Comparison of ENCODE assay signal across 8 mouse cellular contexts in genomic region chr19:5653969-5654719, GRCm38 (mm10). TPM values are rescaled to one million over a fixed set of nuclear protein-coding genes. Genes with fewer than 3 reads are reported as not detected.
A peak's percentile ranks its signal among the peaks of the same experiment; 100 is the strongest.
DNase-seq lines count a peak whose midpoint lies in the region; ATAC-seq and TF ChIP-seq lines count a peak whose summit lies in the region.

No protein-coding gene starts in this region.

- peak overlapping the region; percentile 75 for H3K4me2 ChIP-seq in forebrain, embryonic 15.5 days (replicated peaks)

- no peaks in the 10 kb centered on the region for H3K9me3 ChIP-seq in forebrain, embryonic 15.5 days

- no peak overlapping the region for H3K27ac ChIP-seq in forebrain, embryonic 15.5 days (replicated peaks)
- H3K27ac ChIP-seq in small intestine, adult 2 months (ENCODE audit: insufficient read depth, low read depth, low read length) = no peak overlapping the region

- no peak for TF ChIP-seq POLR2A in small intestine, adult 2 months (IDR thresholded peaks at IDR 0.05; ENCODE audit: low read depth, low read length)

- H3K36me3 ChIP-seq in forebrain, embryonic 15.5 days = no peaks in the 10 kb centered on the region
- H3K36me3 ChIP-seq in small intestine, adult 2 months (ENCODE audit: control insufficient read depth, insufficient read depth, low read length) = peaks cover 2% of the 10 kb centered on the region; the same call in 1 of the 2 replicates

- peak; percentile 63 to 81 for DNase-seq in adrenal gland, adult (ENCODE audit: inconsistent age in 2 of 2, low spot score in 1 of 2)
- no peak for DNase-seq in adrenal gland, adult 8-10 months
- DNase-seq in ES-CJ7 (ENCODE audit: low read depth, low spot score) (peak; percentile 85), liver (peak; percentile 63)
- no peak for DNase-seq in ovary, postnatal 10 days (ENCODE audit: low spot score)
- no peak for DNase-seq in natural killer cell, adult 2 months (ENCODE audit: low spot score in 2 of 2)

- peak; percentile 60 for ATAC-seq in forebrain, embryonic 15.5 days (replicated peaks)

- 4% methylated on average over 62 of the region's 62 CpGs for WGBS in forebrain, embryonic 15.5 days
- whole genome bisulfite sequencing in small intestine, adult 2 months = 29% methylated on average over 62 of the region's 62 CpGs

- peak overlapping the region; percentile 43 for H3K9ac ChIP-seq in forebrain, embryonic 15.5 days (replicated peaks)

- peaks cover 17% of the 10 kb centered on the region for H3K4me1 ChIP-seq in forebrain, embryonic 15.5 days
- peaks cover 11% of the 10 kb centered on the region for H3K4me1 ChIP-seq in small intestine, adult 2 months (ENCODE audit: control insufficient read depth, insufficient read depth, insufficient read length, low read length)

- TF ChIP-seq CTCF in small intestine, adult 2 months (IDR thresholded peaks at IDR 0.05; ENCODE audit: extremely low read depth, insufficient read length, insufficient replicate concordance, low read depth, low read length) = no peak

- H3K27me3 ChIP-seq in forebrain, embryonic 15.5 days = peaks cover 29% of the 10 kb centered on the region
- no peaks in the 10 kb centered on the region for H3K27me3 ChIP-seq in small intestine, adult 2 months (ENCODE audit: control insufficient read depth, insufficient read depth, low read length)

- H3K4me3 ChIP-seq in forebrain, embryonic 15.5 days = peak overlapping the region; percentile 42
- peak overlapping the region; percentile 56 for H3K4me3 ChIP-seq in small intestine, adult 2 months (ENCODE audit: low read depth, low read length)

RNA-seq across cellular contexts. Expression of gene Sipa1, which starts 9.4 kb away (rescaled TPM):
- 10 to 100 TPM; 40.3 to 76.9 (median 57.8) TPM for total RNA-seq in adrenal gland, adult 8-10 months (2022)
- polyA plus RNA-seq in forebrain, embryonic 15.5 days (2015; fragmentation: Nextera tagmentation; extraction: Ambion mirVana) = 14.1 and 15.5 TPM in 2 replicates
- 35.1 and 54.0 TPM in 2 replicates for polyA plus RNA-seq in small intestine, adult 2 months (2012; rRNA removed)

RNA-seq across cellular contexts. Expression of gene Rela, which starts 16.9 kb away (rescaled TPM):
- total RNA-seq in adrenal gland, adult 8-10 months (2022) = 100 to 1,000 TPM in 2 of 4 experiments, 10 to 100 TPM in 2; 90.0 to 114 (median 96.4) TPM
- 34.7 and 38.3 TPM in 2 replicates for polyA plus RNA-seq in forebrain, embryonic 15.5 days (2015; fragmentation: Nextera tagmentation; extraction: Ambion mirVana)
- polyA plus RNA-seq in small intestine, adult 2 months (2012; rRNA removed) = 35.8 and 61.0 TPM in 2 replicates

RNA-seq across cellular contexts. Expression of gene Map3k11, which starts 34.4 kb away (rescaled TPM):
- 10 to 100 TPM; 40.8 to 53.6 (median 46.3) TPM for total RNA-seq in adrenal gland, adult 8-10 months (2022)
- 12.2 and 13.0 TPM in 2 replicates for polyA plus RNA-seq in forebrain, embryonic 15.5 days (2015; fragmentation: Nextera tagmentation; extraction: Ambion mirVana)
- 65.8 and 169 TPM in 2 replicates for polyA plus RNA-seq in small intestine, adult 2 months (2012; rRNA removed)

RNA-seq across cellular contexts. Expression of gene Pcnx3, which starts 34.6 kb away (rescaled TPM):
- total RNA-seq in adrenal gland, adult 8-10 months (2022) = 100 to 1,000 TPM in 3 of 4 experiments, 10 to 100 TPM in 1; 95.1 to 183 (median 136) TPM
- polyA plus RNA-seq in forebrain, embryonic 15.5 days (2015; fragmentation: Nextera tagmentation; extraction: Ambion mirVana) = 27.6 and 29.1 TPM in 2 replicates
- polyA plus RNA-seq in small intestine, adult 2 months (2012; rRNA removed) = 85.4 and 150 TPM in 2 replicates

RNA-seq across cellular contexts. Expression of gene Kat5, which starts 44.1 kb away (rescaled TPM):
- total RNA-seq in adrenal gland, adult 8-10 months (2022) = 10 to 100 TPM; 71.6 to 90.4 (median 76.6) TPM
- 75.9 and 76.9 TPM in 2 replicates for polyA plus RNA-seq in forebrain, embryonic 15.5 days (2015; fragmentation: Nextera tagmentation; extraction: Ambion mirVana)
- 19.0 and 40.4 TPM in 2 replicates for polyA plus RNA-seq in small intestine, adult 2 months (2012; rRNA removed)

Comparison
In these comparisons a context has a peak if more than half of its experiments do, and no peak if none do; other contexts are left out.
1. DNase-seq: peak in adrenal gland, adult (2 of 2), ES-CJ7 (single experiment) and liver (single experiment); none in adrenal gland, adult 8-10 months (single experiment), ovary, postnatal 10 days (single experiment) and natural killer cell, adult 2 months (0 of 2).